Comparison of ENCODE assay signal across 9 mouse cellular contexts in genomic region chr5:25609911-25610310, GRCm38 (mm10).
A peak's percentile ranks its signal among the peaks of the same experiment; 100 is the strongest.
DNase-seq lines count a peak whose midpoint lies in the region; ATAC-seq lines count a peak whose summit lies in the region.
"Had no signal": no experiment of that assay in that cellular context is flagged by ENCODE, and none has a peak within 500 bp of the region (broad histone marks: within the 10 kb centered on the region; RNA-seq: fewer than 3 reads in every experiment).

No protein-coding gene starts in this region.

- H3K36me3 ChIP-seq in embryonic facial prominence, embryonic 11.5 days (replicated peaks; ENCODE audit: control insufficient read depth, insufficient read depth, low read depth, low read length), result no peaks in the 10 kb centered on the region
- no peaks in the 10 kb centered on the region for H3K36me3 ChIP-seq in embryonic facial prominence, embryonic 10.5 days (replicated peaks)
- no peaks in the 10 kb centered on the region for H3K36me3 ChIP-seq in embryonic facial prominence, embryonic 14.5 days (ENCODE audit: control insufficient read depth, insufficient read depth, low read length)
- no peaks in the 10 kb centered on the region for H3K36me3 ChIP-seq in neural tube, embryonic 15.5 days

- H3K4me3 ChIP-seq in embryonic facial prominence, embryonic 11.5 days (ENCODE audit: low read depth, low read length), result no peak overlapping the region
- H3K4me3 ChIP-seq in embryonic facial prominence, embryonic 10.5 days, result no peak overlapping the region
- H3K4me3 ChIP-seq in embryonic facial prominence, embryonic 14.5 days (ENCODE audit: low read depth, low read length), result no peak overlapping the region
- no peak overlapping the region for H3K4me3 ChIP-seq in neural tube, embryonic 15.5 days (replicated peaks)

- H3K27me3 ChIP-seq in embryonic facial prominence, embryonic 11.5 days (ENCODE audit: control insufficient read depth, insufficient read depth, low read length), result no peaks in the 10 kb centered on the region
- H3K27me3 ChIP-seq in embryonic facial prominence, embryonic 10.5 days (replicated peaks; ENCODE audit: low read depth, poor library complexity, severe bottlenecking), result no peaks in the 10 kb centered on the region
- H3K27me3 ChIP-seq in embryonic facial prominence, embryonic 14.5 days (replicated peaks; ENCODE audit: control insufficient read depth, insufficient read depth, low read length), result no peaks in the 10 kb centered on the region
- H3K27me3 ChIP-seq in neural tube, embryonic 15.5 days (replicated peaks), result no peaks in the 10 kb centered on the region

- ATAC-seq in embryonic facial prominence, embryonic 11.5 days (replicated peaks; ENCODE audit: insufficient number of reproducible peaks, low FRiP score, low TSS enrichment, low read depth), result no peak
- ATAC-seq in embryonic facial prominence, embryonic 14.5 days (ENCODE audit: low read depth), result 0 out of 2 replicates have a peak, but pooled peaks have one; percentile 53
- peak; percentile 78; the same call in 1 of the 2 replicates for ATAC-seq in neural tube, embryonic 15.5 days (ENCODE audit: low FRiP score)
- ATAC-seq in CD4-positive, CD25-positive, alpha-beta regulatory T cell, adult 4 months, result no peak

- 15% methylated on average over 9 of the region's 9 CpGs for WGBS in embryonic facial prominence, embryonic 11.5 days
- 17% methylated on average over 9 of the region's 9 CpGs for WGBS in embryonic facial prominence, embryonic 10.5 days
- 18% methylated on average over 9 of the region's 9 CpGs for WGBS in embryonic facial prominence, embryonic 14.5 days
- WGBS in neural tube, embryonic 15.5 days, result 8% methylated on average over 9 of the region's 9 CpGs

- no peaks in the 10 kb centered on the region for H3K9me3 ChIP-seq in embryonic facial prominence, embryonic 11.5 days (replicated peaks; ENCODE audit: control insufficient read depth, low read length)
- no peaks in the 10 kb centered on the region for H3K9me3 ChIP-seq in embryonic facial prominence, embryonic 10.5 days
- no peaks in the 10 kb centered on the region for H3K9me3 ChIP-seq in embryonic facial prominence, embryonic 14.5 days (ENCODE audit: control insufficient read depth, low read length)
- H3K9me3 ChIP-seq in neural tube, embryonic 15.5 days (replicated peaks), result no peaks in the 10 kb centered on the region

- H3K4me1 ChIP-seq in embryonic facial prominence, embryonic 11.5 days (ENCODE audit: control insufficient read depth, insufficient read depth, low read length), result no peaks in the 10 kb centered on the region
- no peaks in the 10 kb centered on the region for H3K4me1 ChIP-seq in embryonic facial prominence, embryonic 10.5 days
- H3K4me1 ChIP-seq in embryonic facial prominence, embryonic 14.5 days (ENCODE audit: control insufficient read depth, insufficient read depth, low read length), result no peaks in the 10 kb centered on the region
- H3K4me1 ChIP-seq in neural tube, embryonic 15.5 days, result peaks cover 6% of the 10 kb centered on the region

- H3K4me2 ChIP-seq in embryonic facial prominence, embryonic 11.5 days (ENCODE audit: low read depth, low read length), result no peak overlapping the region
- no peak overlapping the region for H3K4me2 ChIP-seq in embryonic facial prominence, embryonic 14.5 days (ENCODE audit: low read depth, low read length)
- H3K4me2 ChIP-seq in neural tube, embryonic 15.5 days, result peak overlapping the region; percentile 19; the same call in 1 of the 2 replicates

- no peak overlapping the region for H3K9ac ChIP-seq in embryonic facial prominence, embryonic 11.5 days (replicated peaks; ENCODE audit: low read length)
- H3K9ac ChIP-seq in embryonic facial prominence, embryonic 14.5 days (ENCODE audit: low read depth, low read length), result no peak overlapping the region
- no peak overlapping the region for H3K9ac ChIP-seq in neural tube, embryonic 15.5 days (replicated peaks)

- H3K27ac ChIP-seq in embryonic facial prominence, embryonic 11.5 days (replicated peaks; ENCODE audit: low read depth, low read length), result no peak overlapping the region
- no peak overlapping the region for H3K27ac ChIP-seq in embryonic facial prominence, embryonic 10.5 days (replicated peaks)
- H3K27ac ChIP-seq in embryonic facial prominence, embryonic 14.5 days (replicated peaks; ENCODE audit: low read depth, low read length), result no peak overlapping the region
- H3K27ac ChIP-seq in neural tube, embryonic 15.5 days (replicated peaks), result peak overlapping the region; percentile 56; the same call in 1 of the 2 replicates

- DNase-seq in embryonic facial prominence, embryonic 11.5 days (ENCODE audit: low spot score), result peak; percentile 4
- DNase-seq in embryonic facial prominence, embryonic 10.5 days (ENCODE audit: low spot score), result no peak
- peak; percentile 65 for DNase-seq in embryonic facial prominence, embryonic 14.5 days (ENCODE audit: low spot score)
- peak; percentile 66 to 85 for DNase-seq in layer of hippocampus, adult 18-20 months (ENCODE audit: low spot score in 2 of 2)
- DNase-seq in adrenal gland, postnatal 25 days, result no peak
- DNase-seq in kidney, postnatal 36 days, result no peak
- DNase-seq: lung, postnatal 14 days had no signal

Comparison
In these comparisons a context has a peak if more than half of its experiments do, and no peak if none do; other contexts are left out.
1. ATAC-seq: peak in embryonic facial prominence, embryonic 14.5 days (single experiment) and neural tube, embryonic 15.5 days (single experiment); none in embryonic facial prominence, embryonic 11.5 days (single experiment) and CD4-positive, CD25-positive, alpha-beta regulatory T cell, adult 4 months (single experiment).
2. DNase-seq: peak in embryonic facial prominence, embryonic 11.5 days (single experiment), embryonic facial prominence, embryonic 14.5 days (single experiment) and layer of hippocampus, adult 18-20 months (2 of 2); none in embryonic facial prominence, embryonic 10.5 days (single experiment), adrenal gland, postnatal 25 days (single experiment) and kidney, postnatal 36 days (0 of 2).